Mouse (Mus musculus): ENCODE measurements around the gene Cdk11b.
"Not testable (repeated sequence)": the region's sequence is repeated elsewhere in the genome, so short reads cannot be mapped to it uniquely, and the experiment has no call there.

Gene Cdk11b

DNA sequence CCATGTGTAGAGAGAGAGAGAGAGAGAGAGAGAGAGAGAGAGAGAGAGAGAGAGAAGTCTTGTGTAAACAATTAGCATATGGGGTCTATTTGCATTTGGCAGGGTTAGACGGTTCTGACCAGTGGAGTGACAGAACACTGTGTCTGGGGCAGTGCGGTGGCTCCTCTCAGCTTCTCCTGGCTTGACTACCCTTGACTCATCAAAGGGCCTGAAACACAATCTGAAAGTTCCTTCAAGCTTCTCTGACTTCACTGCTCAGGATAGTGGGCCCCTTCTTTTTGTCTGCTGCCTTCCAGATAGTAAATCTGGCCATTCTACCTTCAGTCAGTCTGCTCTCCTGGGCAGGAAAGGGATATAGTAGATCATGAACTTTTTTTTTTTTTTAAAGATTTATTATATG is 17.8 kb upstream of the Cdk11b start:
- no peak for DNase-seq

GRCm38 (mm10) chr4:155611860-155612259 is 12.8 kb upstream of the Cdk11b start:
- DNase-seq: no peak

DNA sequence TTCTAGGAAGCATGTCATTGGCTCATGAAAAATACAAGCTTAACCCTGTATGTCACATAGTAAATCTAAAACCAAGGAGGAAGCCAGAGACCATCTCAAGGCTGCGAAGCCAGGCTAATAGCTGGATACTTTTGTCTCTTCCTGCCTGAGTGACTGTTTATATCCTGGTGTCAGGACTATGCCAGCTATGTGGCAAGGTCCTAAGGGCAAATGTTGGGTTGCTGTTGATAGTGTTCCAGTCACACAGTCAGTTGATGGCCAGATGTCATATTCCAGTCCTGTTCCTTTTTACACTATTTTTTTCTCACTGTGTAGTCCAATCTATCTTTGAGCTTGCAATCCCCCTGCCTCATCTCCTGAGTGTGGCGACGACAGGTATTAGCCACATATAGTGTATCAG is 11.4 kb upstream of the Cdk11b start:
- no peak for DNase-seq

DNA sequence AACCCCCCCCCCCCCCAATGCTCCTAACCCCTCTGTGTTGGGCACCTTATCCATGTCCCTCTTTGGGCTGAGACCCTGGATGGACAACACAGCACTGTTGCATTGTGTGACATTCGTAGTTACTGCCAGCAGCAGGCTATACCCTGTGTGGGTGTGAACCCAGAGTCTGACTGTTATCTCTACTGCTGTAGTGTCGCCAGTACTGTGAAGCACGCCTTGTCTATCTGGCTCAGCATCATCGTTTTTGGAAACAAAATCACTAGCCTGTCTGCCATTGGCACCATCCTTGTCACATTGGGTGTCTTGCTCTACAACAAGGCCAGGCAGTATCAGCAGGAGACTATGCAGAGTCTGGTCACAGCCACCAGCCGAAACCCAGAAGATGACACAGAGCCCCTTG is 6.3 kb upstream of the Cdk11b start:
- no peak for DNase-seq

GRCm38 (mm10) chr4:155630267-155630666 is 5.6 kb downstream of the Cdk11b start:
- no peak for DNase-seq

DNA sequence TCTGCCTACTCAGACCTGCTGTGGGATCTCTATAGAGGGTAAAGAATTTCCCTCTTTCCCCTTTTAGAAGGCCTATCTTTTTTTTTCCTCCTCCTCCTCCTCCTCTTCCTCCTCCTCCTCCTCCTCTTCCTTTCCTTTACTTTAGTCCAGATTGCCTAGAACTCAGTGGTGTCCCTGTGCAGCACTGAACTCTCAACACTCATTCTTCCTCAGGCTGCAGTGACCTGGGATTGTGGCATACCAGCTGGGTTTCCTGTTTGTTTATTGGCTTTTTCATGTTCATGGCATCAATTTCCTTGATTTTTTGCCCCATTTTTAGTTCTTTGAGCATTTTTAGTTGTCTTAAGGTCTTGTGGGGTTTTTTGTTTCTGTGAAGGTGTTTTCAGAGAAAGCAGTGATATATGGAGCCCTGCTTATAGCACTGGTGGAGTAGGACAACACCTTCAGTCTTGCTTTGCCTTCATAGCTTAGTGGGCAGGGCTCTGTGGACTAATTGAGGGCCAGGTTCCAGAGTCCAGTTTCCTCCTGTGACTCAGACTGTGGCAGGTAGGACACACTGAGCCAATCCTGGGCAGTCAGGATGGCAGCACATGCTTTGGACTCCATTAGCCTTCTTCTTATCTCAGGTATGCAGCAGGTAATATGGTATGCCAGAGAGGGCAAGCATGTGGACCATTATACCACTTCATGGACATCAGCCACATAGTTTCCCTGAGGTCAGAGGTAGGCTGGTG is 11.3 kb downstream of the Cdk11b start:
- DNase-seq: no peak

DNA sequence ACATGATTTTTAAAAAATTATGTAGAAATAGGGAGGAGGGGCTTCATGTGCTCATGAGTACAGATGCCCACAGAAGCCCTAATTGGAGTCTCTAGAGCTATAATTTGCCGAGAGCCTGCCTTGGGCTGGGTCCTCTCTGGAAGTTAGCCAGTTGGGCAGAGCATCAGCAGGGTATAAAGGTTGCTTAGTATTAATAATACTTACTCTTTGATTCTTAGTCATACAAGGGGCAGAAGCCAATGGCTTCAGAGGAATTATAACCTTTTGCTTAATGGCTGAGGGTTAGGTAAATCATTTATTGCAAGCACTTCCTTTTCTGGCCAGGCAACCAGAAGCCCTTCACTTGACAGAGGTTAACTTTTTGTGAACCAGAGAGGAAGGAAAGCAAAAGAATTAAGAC is 18.9 kb downstream of the Cdk11b start:
- DNase-seq: no peak

DNA sequence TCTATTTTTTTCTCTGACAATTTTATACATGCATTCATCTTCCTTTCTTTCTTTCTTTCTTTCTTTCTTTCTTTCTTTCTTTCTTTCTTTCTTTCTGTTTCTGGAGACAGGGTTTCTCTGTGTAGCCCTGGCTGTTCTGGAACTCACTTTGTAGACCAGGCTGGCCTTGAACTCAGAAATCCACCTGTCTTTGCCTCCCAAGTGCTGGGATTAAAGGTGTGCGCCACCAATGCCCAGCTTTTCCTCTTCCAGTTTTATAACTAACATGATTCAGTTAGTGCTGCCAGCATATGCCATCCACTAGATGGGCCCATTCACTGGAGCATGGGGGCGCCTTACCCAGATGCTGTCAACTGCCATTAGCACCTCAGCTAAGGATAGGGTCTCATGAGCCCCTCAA is 20.7 kb downstream of the Cdk11b start, which contains the start of gene Gm10563:
Gm10563 (minus strand) TSS at position 101 of the 400 bp plus-strand sequence.
- DNase-seq: not testable (repeated sequence)

GRCm38 (mm10) chr4:155645721-155646120 is 21.1 kb downstream of the Cdk11b start:
- DNase-seq: no peak

GRCm38 (mm10) chr4:155649355-155649754 is 24.7 kb downstream of the Cdk11b start:
- no peak for DNase-seq

GRCm38 (mm10) chr4:155651553-155652269 is 27.1 kb downstream of the Cdk11b start:
- DNase-seq: no peak

GRCm38 (mm10) chr4:155652283-155653085 is 27.8 kb downstream of the Cdk11b start:
- no peak for DNase-seq

DNA sequence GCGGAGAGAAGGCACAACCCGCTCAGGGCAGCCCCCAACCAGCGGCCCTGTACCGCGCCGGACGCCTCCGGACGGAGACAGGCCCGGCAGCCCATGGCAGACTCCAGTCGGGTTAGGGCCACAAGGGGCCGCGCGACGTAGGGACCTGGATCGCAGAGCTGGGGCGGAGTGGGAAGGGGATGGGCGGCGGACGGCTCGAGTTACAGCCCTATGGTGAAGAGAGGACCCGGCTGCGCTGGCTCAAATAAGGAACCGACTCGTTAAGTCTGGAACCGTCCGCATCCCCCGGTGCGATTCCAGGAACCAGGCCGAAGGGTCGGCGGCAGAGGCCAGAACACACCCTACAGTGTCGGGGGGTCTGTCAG is 28.4 kb downstream of the Cdk11b start, which contains the start of gene Mmp23:
Mmp23 (minus strand) TSS at position 299 of the 365 bp plus-strand sequence.
- peak; percentile 21 for DNase-seq

DNA sequence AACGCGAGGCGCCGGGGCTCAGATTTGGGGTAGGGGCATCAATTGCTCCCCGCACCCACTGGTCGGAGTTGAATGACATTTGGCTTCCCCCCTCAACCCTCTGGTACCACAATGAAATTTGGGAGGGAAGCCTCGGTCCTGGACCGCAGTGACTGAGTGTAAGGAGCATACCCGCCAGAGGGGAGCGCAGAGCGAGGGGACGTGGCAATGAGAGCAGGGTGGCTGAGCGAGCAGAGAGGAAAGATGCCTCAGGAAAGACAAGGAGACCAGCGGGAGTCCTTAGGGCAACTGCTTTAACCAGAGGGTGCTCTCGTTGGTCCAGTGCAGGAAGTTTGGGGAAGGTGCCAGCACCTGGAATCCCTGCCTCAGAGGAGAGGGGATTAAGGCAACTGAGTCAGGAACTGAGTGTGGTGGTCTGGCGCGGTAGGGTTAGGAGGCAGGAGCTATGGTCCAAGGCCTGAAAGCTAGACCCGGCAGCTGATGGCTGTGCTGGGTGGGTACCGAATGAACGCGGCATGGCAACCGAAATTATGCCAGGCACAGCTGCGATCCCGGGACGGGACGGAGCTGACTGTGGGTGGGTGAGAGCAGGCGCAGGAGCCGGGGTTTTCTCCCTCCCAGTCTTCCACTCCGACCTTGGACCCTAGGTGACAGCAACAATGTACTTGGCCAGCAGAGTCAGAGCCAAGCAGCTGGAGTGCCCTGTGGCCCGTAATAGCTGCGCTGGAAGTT is 29.0 kb downstream of the Cdk11b start:
- DNase-seq: peak; percentile 23

GRCm38 (mm10) chr4:155654183-155654455 is 29.5 kb downstream of the Cdk11b start:
- no peak for DNase-seq

GRCm38 (mm10) chr4:155654456-155655298 is 30.0 kb downstream of the Cdk11b start:
- peak; percentile 41 for DNase-seq

GRCm38 (mm10) chr4:155656214-155656751 is 31.6 kb downstream of the Cdk11b start:
- DNase-seq: no peak

DNA sequence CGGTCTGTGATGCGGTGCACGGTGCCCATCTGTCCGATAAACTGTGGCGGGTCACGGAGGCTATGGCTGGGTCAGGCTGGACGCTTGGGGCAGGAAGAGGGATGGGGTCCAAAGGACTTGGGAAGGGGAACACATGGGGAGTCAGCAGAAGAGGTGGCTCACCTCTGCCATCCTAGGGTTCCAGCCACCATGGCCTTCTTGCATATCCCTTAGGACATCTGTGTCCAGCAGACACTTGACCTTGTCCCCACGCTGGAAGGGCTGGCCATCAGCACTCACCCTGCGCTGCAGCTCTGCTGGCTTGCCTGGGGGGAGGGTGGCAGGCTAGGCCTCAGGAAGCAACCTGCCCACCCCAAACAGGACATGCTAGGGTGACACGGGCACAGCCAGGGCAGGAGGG is 34.3 kb downstream of the Cdk11b start:
- no peak for DNase-seq

DNA sequence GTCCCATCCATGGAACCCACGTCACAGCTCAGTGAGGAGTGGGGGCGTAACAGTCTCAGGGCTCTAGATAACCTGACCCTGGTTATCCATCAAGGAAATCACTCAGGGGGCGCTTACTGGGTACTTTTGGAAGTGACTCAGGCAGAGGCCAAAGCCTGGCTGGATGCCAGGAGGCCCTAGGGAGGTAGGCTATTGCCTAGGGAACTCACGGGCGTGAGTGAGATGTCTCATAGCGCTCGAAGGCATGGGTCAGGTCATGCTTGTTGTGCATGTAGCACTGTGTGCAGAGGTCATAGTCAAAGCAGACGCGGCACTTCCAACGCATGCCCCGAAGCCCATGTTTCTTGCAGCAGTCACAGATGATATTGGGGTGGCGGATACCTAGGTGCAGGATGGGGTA is 36.0 kb downstream of the Cdk11b start:
- DNase-seq: no peak

- DNase-seq: no peak
Observed at GRCm38 (mm10) chr4:155666903-155667302, 42.2 kb downstream of the Cdk11b start.

- peak; percentile 99 for DNase-seq
Observed at GRCm38 (mm10) chr4:155668689-155669597, 44.3 kb downstream of the Cdk11b start, which contains the start of gene Mib2. TSS of gene Mib2 (minus strand) at chr4:155669198.
